Mouse (Mus musculus) brain, embryonic 14.5 days (tissue): ENCODE results near the gene Pcgf6. TPM values are rescaled to one million over a fixed set of nuclear protein-coding genes. Genes with fewer than 3 reads are reported as not detected.
A peak's percentile ranks its signal among the peaks of the same experiment; 100 is the strongest.
"Not testable (repeated sequence)": the region's sequence is repeated elsewhere in the genome, so short reads cannot be mapped to it uniquely, and the experiment has no call there.

ENCODE experiments used
- DNase-seq: peaks from one replicate; pipeline ENCODE4 v3.0.0-alpha.2; 2011; ENCODE audit warnings: low read depth
- CTCF ChIP-seq: fragments of 200-500 bp; IDR thresholded peaks from 2 replicates; pipeline ENCODE4 v1.5.1; 2012; ENCODE audit warnings: inconsistent platforms, mild to moderate bottlenecking, moderate library complexity, borderline replicate concordance; ENCODE audit not compliant: insufficient read depth, insufficient read length; ENCODE audit errors: extremely low read depth
- POLR2A ChIP-seq: fragments of 200-500 bp; IDR thresholded peaks from 2 replicates; pipeline ENCODE4 v1.6.1; 2012; ENCODE audit warnings: mild to moderate bottlenecking, inconsistent platforms, borderline replicate concordance; ENCODE audit not compliant: poor library complexity, insufficient read depth, insufficient read length, severe bottlenecking; ENCODE audit errors: extremely low read depth
- polyA plus RNA-seq: library from polyadenylated mRNA; depleted of rRNA; stranded (reverse); fragments of >200 nt; gene quantifications from 2 replicates; pipeline ENCODE4 v1.2.3, GENCODE M21; 2012

Pcgf6 gene
- polyA plus RNA-seq, 1 experiment: 65.2 TPM

- TF ChIP-seq CTCF: no peak
- TF ChIP-seq POLR2A: no peak
- no peak for DNase-seq
Observed at GRCm38 (mm10) chr19:47009420-47009819, 41.3 kb downstream of the Pcgf6 start.

GRCm38 (mm10) chr19:47006321-47006720 lies 44.4 kb downstream of the Pcgf6 start:
- TF ChIP-seq POLR2A (no peak), CTCF (no peak)
- DNase-seq: no peak

GRCm38 (mm10) chr19:47005873-47006272 lies 44.8 kb downstream of the Pcgf6 start:
- no peak for DNase-seq
- TF ChIP-seq CTCF (no peak), POLR2A (no peak)

- no peak for DNase-seq
- TF ChIP-seq CTCF (no peak), POLR2A (no peak)
Observed at GRCm38 (mm10) chr19:47003742-47004511, 46.8 kb downstream of the Pcgf6 start.

- not testable (repeated sequence) for DNase-seq
Observed at GRCm38 (mm10) chr19:47000357-47000756, 50.3 kb downstream of the Pcgf6 start.

GRCm38 (mm10) chr19:46999753-47000152 lies 51.0 kb downstream of the Pcgf6 start:
- DNase-seq: no peak
- no peak for TF ChIP-seq POLR2A
- no peak for TF ChIP-seq CTCF

- TF ChIP-seq POLR2A (no peak), CTCF (no peak)
- no peak for DNase-seq
Observed at GRCm38 (mm10) chr19:46998953-46999352, 51.8 kb downstream of the Pcgf6 start.

- DNase-seq: no peak
- TF ChIP-seq CTCF (no peak), POLR2A (no peak)
Observed at GRCm38 (mm10) chr19:46998168-46998870, 52.4 kb downstream of the Pcgf6 start.

GRCm38 (mm10) chr19:46996095-46996494 lies 54.6 kb downstream of the Pcgf6 start:
- peak; percentile 38 for DNase-seq
- TF ChIP-seq POLR2A: no peak
- TF ChIP-seq CTCF: no peak

GRCm38 (mm10) chr19:46992329-46992728 lies 58.4 kb downstream of the Pcgf6 start:
- not testable (repeated sequence) for DNase-seq

GRCm38 (mm10) chr19:46991145-46991544 lies 59.6 kb downstream of the Pcgf6 start:
- peak; percentile 85 for DNase-seq

GRCm38 (mm10) chr19:46990625-46991024 lies 60.1 kb downstream of the Pcgf6 start:
- not testable (repeated sequence) for DNase-seq

More at GRCm38 (mm10) chr19:46991145-46991544, 59.6 kb downstream of the Pcgf6 start:
- TF ChIP-seq CTCF (peak; percentile 95), POLR2A (no peak)
